Mouse (Mus musculus) Patski (cell line): ENCODE measurements around the gene Hist1h1d. TPM values are rescaled to one million over a fixed set of nuclear protein-coding genes. Genes with fewer than 3 reads are reported as not detected.
A peak's percentile ranks its signal among the peaks of the same experiment; 100 is the strongest.

Experiments used
- ATAC-seq: fragments of 100-300 bp; one replicate; pipeline ENCODE4 v1.8.0; 2021
- CTCF ChIA-PET: fragments of 350-600 bp; sonication (Branson Sonifier 250); formaldehyde crosslinking; loops from one replicate; lab custom pipeline; 2022; ENCODE audit warnings: inconsistent platforms; lab: Charles Lee
- POLR2A ChIA-PET: fragments of 350-600 bp; sonication (Branson Sonifier 250); formaldehyde crosslinking; loops from one replicate; lab custom pipeline; 2022; ENCODE audit warnings: antibody characterized with exemption, inconsistent platforms; lab: Charles Lee
- DNase-seq: peaks from one replicate; pipeline ENCODE4 v3.0.0-alpha.2; 2011; ENCODE audit warnings: low read depth, low spot score
- H3K27me3 ChIP-seq: fragments of 371-371 bp; one replicate; pipeline ENCODE4 v1.5.1; 2021
- CTCF ChIP-seq: fragments of 100-300 bp; IDR thresholded peaks from one replicate; pipeline ENCODE4 v1.5.1; 2021
- in situ Hi-C: fragments of 300-500 bp; cut with MboI; formaldehyde crosslinking; loops from 3 replicates; pipeline ENCODE4 v1.11.1; 2018; ENCODE audit warnings: low pct_unique_long_range_greater_than_20kb, mixed read lengths
- polyA plus RNA-seq: library from polyadenylated mRNA; unstranded; gene quantifications from one replicate; pipeline ENCODE4 v1.2.3, GENCODE M21; 2021

Gene Hist1h1d
- polyA plus RNA-seq, 1 experiment from 2014 or later, result 2.1 TPM

- ATAC-seq, result peak; percentile 15
- DNase-seq, result no peak
- in situ Hi-C loops, result loop anchor here (5.0 to 10.0 kb wide), 2 partner anchors 222 to 1575 kb away; no protein-coding TSS in a partner anchor
- TF ChIP-seq CTCF, result no peak
- ChIA-PET POLR2A (no interaction called here), CTCF (interaction anchor here (1.1 to 1.2 kb wide), 4 partner anchors 9 to 76 kb away, joined by 3 read pairs; no protein-coding TSS in a partner anchor)
- no peaks in the 10 kb centered on the region for H3K27me3 ChIP-seq
These were observed 36.0 kb upstream of the Hist1h1d start for GRCm38 (mm10) chr13:23516822-23517602.

GRCm38 (mm10) chr13:23517603-23518294 is 35.3 kb upstream of the Hist1h1d start:
- in situ Hi-C loops, result loop anchor here (5.0 to 10.0 kb wide), 2 partner anchors 223 to 1575 kb away; no protein-coding TSS in a partner anchor
- ChIA-PET CTCF (interaction anchor here (1.0 to 2.8 kb wide), 5 partner anchors 8 to 93 kb away, joined by 3 to 18 read pairs (median 3); no protein-coding TSS in a partner anchor), POLR2A (no interaction called here)
- TF ChIP-seq CTCF, result no peak
- H3K27me3 ChIP-seq, result no peaks in the 10 kb centered on the region
- DNase-seq (no peak), ATAC-seq (peak; percentile 61)

GRCm38 (mm10) chr13:23518295-23518603 is 34.8 kb upstream of the Hist1h1d start:
- in situ Hi-C loops, result loop anchor here (5.0 to 10.0 kb wide), 2 partner anchors 223 to 1576 kb away; no protein-coding TSS in a partner anchor
- no peaks in the 10 kb centered on the region for H3K27me3 ChIP-seq
- CTCF ChIA-PET, result interaction anchor here (1.0 to 2.8 kb wide), 5 partner anchors 8 to 94 kb away, joined by 3 to 18 read pairs (median 3); no protein-coding TSS in a partner anchor
- no peak for TF ChIP-seq CTCF
- DNase-seq, result no peak
- POLR2A ChIA-PET, result no interaction called here
- ATAC-seq, result no peak

- ATAC-seq, result no peak
- in situ Hi-C loops, result loop anchor here (5.0 to 10.0 kb wide), 2 partner anchors 224 to 1577 kb away; no protein-coding TSS in a partner anchor
- POLR2A ChIA-PET, result no interaction called here
- TF ChIP-seq CTCF, result no peak
- no peaks in the 10 kb centered on the region for H3K27me3 ChIP-seq
- CTCF ChIA-PET, result interaction anchor here (1.1 to 2.8 kb wide), 3 partner anchors 71 to 94 kb away, joined by 3 to 18 read pairs (median 6); no protein-coding TSS in a partner anchor
- DNase-seq, result no peak
These were observed 34.2 kb upstream of the Hist1h1d start for GRCm38 (mm10) chr13:23518885-23519284.

- no peak for TF ChIP-seq CTCF
- no peaks in the 10 kb centered on the region for H3K27me3 ChIP-seq
- peak; percentile 28 for ATAC-seq
- in situ Hi-C loops, result loop anchor here (5.0 to 10.0 kb wide), 2 partner anchors 225 to 1577 kb away; no protein-coding TSS in a partner anchor
- DNase-seq, result no peak
- POLR2A ChIA-PET, result no interaction called here
- CTCF ChIA-PET, result interaction anchor here (2.1 to 2.8 kb wide), 2 partner anchors 87 to 95 kb away, joined by 6 to 18 read pairs; no protein-coding TSS in a partner anchor
These were observed 33.6 kb upstream of the Hist1h1d start for GRCm38 (mm10) chr13:23519416-23519815.

- H3K27me3 ChIP-seq, result no peaks in the 10 kb centered on the region
- ChIA-PET CTCF (no interaction called here), POLR2A (no interaction called here)
- in situ Hi-C loops, result loop anchor here (5.0 kb wide), 1 partner anchor 89 kb away; no protein-coding TSS in a partner anchor
- no peak for TF ChIP-seq CTCF
- ATAC-seq, result no peak
- no peak for DNase-seq
These were observed 31.4 kb upstream of the Hist1h1d start for GRCm38 (mm10) chr13:23521703-23522102.

DNA sequence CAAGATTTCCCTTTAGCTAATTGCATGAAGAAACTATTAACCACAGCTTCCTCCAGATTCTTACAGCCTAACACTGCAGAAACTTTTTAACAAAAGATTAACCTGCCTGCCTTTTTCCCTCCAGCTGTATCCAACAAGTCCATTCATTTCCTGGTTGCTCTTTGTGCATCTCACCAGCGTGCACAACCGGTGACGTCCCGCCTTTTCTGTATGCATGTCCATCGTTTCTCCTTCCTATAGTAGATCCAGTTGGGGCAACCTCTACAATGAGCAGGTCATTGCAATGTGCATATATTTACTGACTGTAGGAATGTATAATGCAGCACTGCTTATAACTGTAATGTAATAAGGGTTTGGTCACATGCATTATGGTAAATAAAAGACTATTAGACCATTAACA is 29.1 kb upstream of the Hist1h1d start:
- POLR2A ChIA-PET, result no interaction called here
- ATAC-seq, result no peak
- no peak for DNase-seq
- TF ChIP-seq CTCF, result no peak
- no peaks in the 10 kb centered on the region for H3K27me3 ChIP-seq
- in situ Hi-C loops, result loop anchor here (5.0 kb wide), 1 partner anchor 92 kb away; no protein-coding TSS in a partner anchor
- CTCF ChIA-PET, result interaction anchor here (0.8 kb wide), 1 partner anchor 91 kb away, joined by 4 read pairs; no protein-coding TSS in a partner anchor

DNA sequence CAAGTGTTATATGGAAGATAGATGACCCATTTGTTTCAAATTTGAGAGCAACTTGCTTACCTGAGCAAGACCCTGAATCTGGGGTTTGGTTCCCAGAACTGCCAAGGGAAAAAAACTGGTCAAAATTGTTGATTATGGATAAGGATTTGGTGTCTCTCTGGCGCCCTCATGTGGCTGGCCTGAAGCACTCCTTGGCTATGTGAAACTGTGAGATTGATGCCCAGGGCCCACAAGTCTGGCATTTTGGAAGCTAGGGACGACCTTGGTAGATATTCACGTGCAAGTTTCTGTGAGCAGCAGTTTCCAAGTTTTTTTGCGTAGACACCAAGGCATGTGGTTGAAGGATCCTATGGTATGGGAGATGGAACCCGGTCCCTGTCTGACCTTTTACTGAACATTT is 28.4 kb upstream of the Hist1h1d start:
- CTCF ChIA-PET, result interaction anchor here (0.7 to 2.8 kb wide), 10 partner anchors 23 to 99 kb away, joined by 3 to 21 read pairs (median 5); no protein-coding TSS in a partner anchor
- peak; percentile 95 for TF ChIP-seq CTCF
- POLR2A ChIA-PET, result interaction anchor here (0.5 kb wide), 1 partner anchor 91 kb away, joined by 3 read pairs; no protein-coding TSS in a partner anchor
- in situ Hi-C loops, result loop anchor here (5.0 kb wide), 1 partner anchor 92 kb away; no protein-coding TSS in a partner anchor
- peak; percentile 46 for ATAC-seq
- DNase-seq, result no peak
- no peaks in the 10 kb centered on the region for H3K27me3 ChIP-seq

DNA sequence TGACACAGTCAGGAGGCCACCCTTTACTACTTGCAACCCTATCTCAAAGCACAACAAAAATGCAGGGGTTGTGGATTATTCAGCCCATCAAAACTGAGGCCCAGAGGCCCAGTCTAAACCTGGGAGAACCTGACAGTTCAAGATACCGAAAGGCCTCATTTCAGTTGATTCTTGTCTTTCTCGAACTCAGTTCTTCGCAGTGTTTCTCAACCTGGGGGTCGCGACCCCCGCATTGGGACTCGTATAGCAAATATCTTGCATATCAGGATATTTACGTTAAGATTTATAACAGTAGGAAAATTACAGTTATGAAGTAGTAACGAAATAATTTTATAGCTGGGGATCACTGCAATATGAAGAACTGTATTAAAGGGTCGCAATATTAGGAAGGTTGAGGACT is 27.2 kb upstream of the Hist1h1d start:
- in situ Hi-C loops, result no loop called here
- CTCF ChIA-PET, result interaction anchor here (0.7 to 2.8 kb wide), 7 partner anchors 8 to 101 kb away, joined by 3 to 20 read pairs (median 3); no protein-coding TSS in a partner anchor
- H3K27me3 ChIP-seq, result no peaks in the 10 kb centered on the region
- ATAC-seq (no peak), DNase-seq (no peak)
- no peak for TF ChIP-seq CTCF
- POLR2A ChIA-PET, result interaction anchor here (1.7 kb wide), 1 partner anchor 93 kb away, joined by 5 read pairs; no protein-coding TSS in a partner anchor

GRCm38 (mm10) chr13:23526312-23526711 is 26.8 kb upstream of the Hist1h1d start:
- ATAC-seq, result peak; percentile 27
- CTCF ChIA-PET, result interaction anchor here (0.7 to 2.8 kb wide), 6 partner anchors 9 to 101 kb away, joined by 3 to 20 read pairs (median 3); no protein-coding TSS in a partner anchor
- POLR2A ChIA-PET, result interaction anchor here (1.7 kb wide), 1 partner anchor 94 kb away, joined by 5 read pairs; no protein-coding TSS in a partner anchor
- no peak for DNase-seq
- in situ Hi-C loops, result no loop called here
- TF ChIP-seq CTCF, result no peak
- no peaks in the 10 kb centered on the region for H3K27me3 ChIP-seq
